Mouse (Mus musculus) intestine, postnatal 0 days (tissue): ENCODE data around the gene Ctnna3. TPM values are rescaled to one million over a fixed set of nuclear protein-coding genes. Genes with fewer than 3 reads are reported as not detected.
A peak's percentile ranks its signal among the peaks of the same experiment; 100 is the strongest.

Experiments used
- ATAC-seq: fragments of 200-750 bp; cut with Nextera tagmentation; 2 replicates; pipeline ENCODE4 v1.8.0; 2017; ENCODE audit warnings: mild to moderate bottlenecking, moderate TSS enrichment, moderate library complexity
- H3K27ac ChIP-seq: fragments of 300-500 bp; sonication (generic); 2 replicates; pipeline ENCODE4 v1.5.1; 2014; ENCODE audit warnings: mild to moderate bottlenecking, low read depth, low read length, moderate library complexity
- H3K27me3 ChIP-seq: fragments of 300-500 bp; sonication (generic); replicated peaks from 2 replicates; pipeline ENCODE4 v1.6.1; 2014; ENCODE audit warnings: low read length, mixed read lengths; ENCODE audit not compliant: control insufficient read depth, insufficient read depth
- H3K36me3 ChIP-seq: fragments of 300-500 bp; sonication (generic); 2 replicates; pipeline ENCODE4 v1.6.1; 2014; ENCODE audit warnings: mild to moderate bottlenecking, moderate library complexity; ENCODE audit not compliant: control insufficient read depth, insufficient read depth
- H3K4me1 ChIP-seq: fragments of 300-500 bp; sonication (generic); replicated peaks from 2 replicates; pipeline ENCODE4 v1.6.1; 2014; ENCODE audit warnings: antibody characterized with exemption, low read length, mixed read lengths; ENCODE audit not compliant: control insufficient read depth, insufficient read depth
- H3K4me2 ChIP-seq: fragments of 300-500 bp; sonication (generic); replicated peaks from 2 replicates; pipeline ENCODE4 v1.6.1; 2014; ENCODE audit warnings: low read depth, mild to moderate bottlenecking, moderate library complexity
- H3K4me3 ChIP-seq: fragments of 300-500 bp; sonication (generic); 2 replicates; pipeline ENCODE4 v1.5.1; 2014; ENCODE audit warnings: low read depth, low read length
- H3K9ac ChIP-seq: fragments of 300-500 bp; sonication (generic); 2 replicates; pipeline ENCODE4 v1.6.1; 2014; ENCODE audit warnings: mild to moderate bottlenecking, low read depth, low read length
- H3K9me3 ChIP-seq: fragments of 300-500 bp; sonication (generic); 2 replicates; pipeline ENCODE4 v1.6.1; 2016; ENCODE audit warnings: mixed run types; ENCODE audit not compliant: control insufficient read depth
- CTCF ChIP-seq: sonication (generic); IDR thresholded peaks from 2 replicates; pipeline ENCODE4 v1.5.1; 2016; ENCODE audit warnings: low read depth, mild to moderate bottlenecking, control low read depth, antibody characterized with exemption, moderate library complexity
- WGBS: fragments of 180-500 bp; shearing (Covaris S2); extraction: QIAGEN DNeasy Blood & Tissue Kit; methylation state at CpG from one replicate; pipeline ENCODE4 v1.1.7; 2014; 5-methylcytosine and 5-hydroxymethylcytosine counted together
- polyA plus RNA-seq: library from polyadenylated mRNA; unstranded; fragments of >200 nt; fragmentation: Nextera tagmentation; extraction: Ambion mirVana; gene quantifications from 2 replicates; pipeline ENCODE4 v1.2.1, GENCODE M21; 2015

Ctnna3 gene
- polyA plus RNA-seq, 1 experiment from 2014 or later = 0.33 TPM

DNA sequence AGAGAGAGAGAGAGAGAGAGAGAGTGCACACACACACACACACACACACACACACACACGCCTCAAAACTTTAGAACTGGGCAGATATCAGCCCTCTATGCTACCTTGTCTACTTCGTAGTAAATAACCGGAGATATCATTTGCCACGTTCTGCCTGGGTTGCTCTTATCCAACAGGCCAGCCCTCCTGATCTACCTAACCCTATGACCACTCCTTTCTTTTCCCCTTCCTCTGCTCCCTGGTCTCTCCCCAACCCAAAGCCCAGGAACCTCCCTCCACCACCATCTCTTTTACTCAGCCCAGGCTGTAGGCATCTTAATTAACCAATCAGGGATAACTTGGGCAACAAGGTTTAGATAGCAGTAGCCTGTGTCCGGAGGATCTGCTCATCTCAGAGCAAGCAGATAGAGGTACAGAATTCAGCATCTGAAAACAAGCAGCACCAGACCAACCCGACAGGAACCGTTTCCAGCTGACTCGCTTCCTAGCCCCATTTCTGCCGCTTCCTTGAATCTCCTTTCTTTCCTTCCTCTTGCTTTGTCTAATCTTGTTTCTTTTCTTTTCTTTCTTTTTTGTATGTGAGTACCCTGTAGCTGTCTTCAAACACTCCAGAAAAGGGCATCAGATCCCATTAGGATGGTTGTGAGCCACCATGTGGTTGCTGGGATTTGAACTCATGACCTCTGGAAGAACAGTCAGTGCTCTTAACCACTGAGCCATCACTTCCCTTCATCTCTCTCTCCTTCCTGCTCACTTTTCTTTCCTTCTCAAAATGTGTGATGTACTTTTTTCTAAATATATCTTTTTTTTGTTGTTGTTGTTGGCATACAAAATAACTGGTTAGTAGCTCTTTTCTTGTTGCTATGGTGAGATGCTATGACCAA, 6.1 kb upstream of the Ctnna3 start:
- H3K4me3 ChIP-seq = no peak overlapping the region
- 86% methylated on average over 9 of the region's 9 CpGs for WGBS
- no peak overlapping the region for H3K4me2 ChIP-seq
- no peaks in the 10 kb centered on the region for H3K9me3 ChIP-seq
- no peaks in the 10 kb centered on the region for H3K4me1 ChIP-seq
- no peak overlapping the region for H3K9ac ChIP-seq
- ATAC-seq = no peak
- no peaks in the 10 kb centered on the region for H3K27me3 ChIP-seq
- no peak overlapping the region for H3K27ac ChIP-seq
- TF ChIP-seq CTCF = no peak
- H3K36me3 ChIP-seq = no peaks in the 10 kb centered on the region

- H3K9ac ChIP-seq = no peak overlapping the region
- ATAC-seq = no peak
- peak; percentile 67 for TF ChIP-seq CTCF
Observed at GRCm38 (mm10) chr10:63424475-63424814, 5.5 kb upstream of the Ctnna3 start.

GRCm38 (mm10) chr10:63427146-63427545, 2.8 kb upstream of the Ctnna3 start:
- Histone ChIP-seq H3K9me3 (no peaks in the 10 kb centered on the region), H3K9ac (no peak overlapping the region), H3K27me3 (no peaks in the 10 kb centered on the region), H3K36me3 (no peaks in the 10 kb centered on the region), H3K4me1 (no peaks in the 10 kb centered on the region), H3K4me3 (no peak overlapping the region), H3K27ac (no peak overlapping the region), H3K4me2 (no peak overlapping the region)
- WGBS = 82% methylated on average over 8 of the region's 8 CpGs
- ATAC-seq = no peak
- TF ChIP-seq CTCF = no peak

More at GRCm38 (mm10) chr10:63424475-63424814, 5.5 kb upstream of the Ctnna3 start:
- Histone ChIP-seq H3K4me2 (no peak overlapping the region), H3K4me3 (no peak overlapping the region), H3K27ac (no peak overlapping the region), H3K9me3 (no peaks in the 10 kb centered on the region), H3K27me3 (no peaks in the 10 kb centered on the region), H3K36me3 (no peaks in the 10 kb centered on the region), H3K4me1 (no peaks in the 10 kb centered on the region)

DNA sequence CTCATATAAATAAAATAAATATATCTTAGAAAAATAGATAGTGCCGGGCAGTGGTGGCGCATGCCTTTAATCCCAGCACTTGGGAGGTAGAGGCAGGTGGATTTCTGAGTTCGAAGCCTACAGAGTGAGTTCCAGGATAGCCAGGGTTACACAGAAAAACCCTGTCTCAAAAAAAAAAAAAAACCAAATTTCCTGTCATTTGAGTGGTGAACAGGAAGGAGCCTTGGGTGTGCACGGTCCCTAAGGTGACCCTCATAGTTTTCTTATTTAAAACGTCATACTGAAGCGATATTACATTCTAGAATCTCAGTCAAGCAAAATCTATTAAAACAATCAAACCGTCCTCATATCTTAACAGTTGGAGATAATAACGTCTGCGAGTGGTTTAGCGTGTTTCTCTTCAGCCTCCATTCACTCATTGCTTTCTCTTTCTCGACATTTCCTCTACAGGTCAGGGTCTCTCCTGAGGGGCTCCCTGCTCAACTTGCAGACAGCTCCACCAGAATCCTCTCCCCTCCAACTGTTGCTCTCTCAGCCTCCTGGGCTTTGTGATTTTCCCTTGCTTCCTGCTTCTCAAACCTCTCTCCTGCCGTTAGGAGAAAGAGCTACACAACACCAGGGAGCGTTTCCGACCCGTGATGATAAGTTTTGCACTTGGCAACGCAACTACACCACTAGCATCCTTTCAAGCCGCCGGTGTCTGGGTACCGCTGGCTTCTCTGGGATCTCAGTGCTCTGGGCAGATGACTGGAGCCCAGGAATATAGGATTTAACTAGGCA, 1.5 kb upstream of the Ctnna3 start:
- no peaks in the 10 kb centered on the region for H3K4me1 ChIP-seq
- H3K4me2 ChIP-seq = peak overlapping the region; percentile 66
- 18% methylated on average over 19 of the region's 19 CpGs for WGBS
- no peaks in the 10 kb centered on the region for H3K36me3 ChIP-seq
- H3K9me3 ChIP-seq = no peaks in the 10 kb centered on the region
- no peak for ATAC-seq
- peak overlapping the region; percentile 96 for H3K4me3 ChIP-seq
- H3K27ac ChIP-seq = no peak overlapping the region
- peak overlapping the region; percentile 8 for H3K9ac ChIP-seq
- H3K27me3 ChIP-seq = no peaks in the 10 kb centered on the region
- TF ChIP-seq CTCF = peak; percentile 16; the same call in 1 of the 2 replicates

GRCm38 (mm10) chr10:63429023-63429340, 916 bp upstream of the Ctnna3 start:
- H3K4me1 ChIP-seq = no peaks in the 10 kb centered on the region
- H3K4me2 ChIP-seq = peak overlapping the region; percentile 66
- no peaks in the 10 kb centered on the region for H3K27me3 ChIP-seq
- no peak for TF ChIP-seq CTCF
- H3K9ac ChIP-seq = peak overlapping the region; percentile 8
- H3K9me3 ChIP-seq = no peaks in the 10 kb centered on the region
- WGBS = 3% methylated on average over 11 of the region's 11 CpGs
- H3K4me3 ChIP-seq = peak overlapping the region; percentile 96
- H3K27ac ChIP-seq = no peak overlapping the region
- ATAC-seq = no peak
- H3K36me3 ChIP-seq = no peaks in the 10 kb centered on the region

DNA sequence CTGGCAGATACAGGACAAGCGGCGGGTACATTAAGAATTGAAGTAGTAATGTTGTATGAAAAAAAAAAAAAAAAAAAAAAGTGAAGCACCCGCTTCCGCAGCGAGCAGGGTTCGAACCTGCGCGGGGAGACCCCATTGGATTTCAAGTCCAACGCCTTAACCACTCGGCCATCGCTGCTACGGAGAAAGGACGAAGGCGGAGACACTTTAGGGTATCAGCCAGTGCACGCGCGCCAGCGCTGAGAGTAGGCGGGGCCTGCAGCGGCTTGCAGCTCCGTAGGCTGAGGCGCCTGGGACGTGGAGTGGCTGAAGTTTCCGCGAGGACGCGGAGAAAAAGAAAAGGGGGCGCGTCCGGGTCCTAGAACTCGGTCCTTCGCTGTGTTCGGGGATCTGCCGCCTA, 518 bp upstream of the Ctnna3 start:
- TF ChIP-seq CTCF = no peak
- H3K27ac ChIP-seq = peak overlapping the region; percentile 66
- no peaks in the 10 kb centered on the region for H3K9me3 ChIP-seq
- H3K9ac ChIP-seq = peak overlapping the region; percentile 71
- H3K4me2 ChIP-seq = peak overlapping the region; percentile 66
- H3K4me1 ChIP-seq = no peaks in the 10 kb centered on the region
- ATAC-seq = peak; percentile 93
- under 1% methylated on average over 33 of the region's 34 CpGs for WGBS
- no peaks in the 10 kb centered on the region for H3K27me3 ChIP-seq
- peak overlapping the region; percentile 96 for H3K4me3 ChIP-seq
- no peaks in the 10 kb centered on the region for H3K36me3 ChIP-seq
